Mouse (Mus musculus): ENCODE measurements around the gene Galnt13. TPM values are rescaled to one million over a fixed set of nuclear protein-coding genes. Genes with fewer than 3 reads are reported as not detected.
"Not testable (repeated sequence)": the region's sequence is repeated elsewhere in the genome, so short reads cannot be mapped to it uniquely, and the experiment has no call there.

The Galnt13 gene
- polyA plus RNA-seq, 1 experiment from 2014 or later: 0.08 TPM

DNA sequence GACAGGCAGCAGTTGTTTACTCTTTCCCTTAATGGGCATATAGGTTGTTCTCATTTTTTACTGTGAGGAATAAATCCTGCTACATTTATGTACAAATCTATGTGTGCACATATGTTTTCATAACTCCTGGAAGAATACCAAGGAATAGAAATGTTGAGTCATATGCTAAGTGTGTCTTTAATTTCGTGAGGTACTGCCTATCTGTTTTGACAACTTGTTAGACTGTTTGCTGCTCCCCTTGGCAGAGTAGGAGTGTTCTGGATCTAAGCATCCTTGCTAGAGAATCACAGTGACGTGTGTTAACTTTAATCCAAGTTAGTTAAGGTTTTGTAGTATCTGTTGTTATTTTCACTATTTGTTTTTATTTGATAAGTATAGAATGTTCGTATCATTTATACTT, 91.0 kb downstream of the Galnt13 start:
- Histone ChIP-seq H3K36me3 (ENCODE audit: control insufficient read depth, insufficient read depth, low read length) (no peaks in the 10 kb centered on the region), H3K9me3 (ENCODE audit: control insufficient read depth, low read length) (no peaks in the 10 kb centered on the region), H3K4me2 (no peak overlapping the region), H3K4me3 (ENCODE audit: low read depth, low read length) (no peak overlapping the region), H3K4me1 (replicated peaks; ENCODE audit: control insufficient read depth, insufficient read depth, low read length) (no peaks in the 10 kb centered on the region), H3K27ac (ENCODE audit: low read depth, low read length) (no peak overlapping the region), H3K9ac (ENCODE audit: low read depth, low read length) (no peak overlapping the region), H3K27me3 (replicated peaks; ENCODE audit: control insufficient read depth, insufficient read depth, low read length) (no peaks in the 10 kb centered on the region)
- WGBS: 63% methylated on average over 3 of the region's 3 CpGs
- DNase-seq (ENCODE audit: low spot score) (no peak), ATAC-seq (replicated peaks; ENCODE audit: low FRiP score) (no peak)

DNA sequence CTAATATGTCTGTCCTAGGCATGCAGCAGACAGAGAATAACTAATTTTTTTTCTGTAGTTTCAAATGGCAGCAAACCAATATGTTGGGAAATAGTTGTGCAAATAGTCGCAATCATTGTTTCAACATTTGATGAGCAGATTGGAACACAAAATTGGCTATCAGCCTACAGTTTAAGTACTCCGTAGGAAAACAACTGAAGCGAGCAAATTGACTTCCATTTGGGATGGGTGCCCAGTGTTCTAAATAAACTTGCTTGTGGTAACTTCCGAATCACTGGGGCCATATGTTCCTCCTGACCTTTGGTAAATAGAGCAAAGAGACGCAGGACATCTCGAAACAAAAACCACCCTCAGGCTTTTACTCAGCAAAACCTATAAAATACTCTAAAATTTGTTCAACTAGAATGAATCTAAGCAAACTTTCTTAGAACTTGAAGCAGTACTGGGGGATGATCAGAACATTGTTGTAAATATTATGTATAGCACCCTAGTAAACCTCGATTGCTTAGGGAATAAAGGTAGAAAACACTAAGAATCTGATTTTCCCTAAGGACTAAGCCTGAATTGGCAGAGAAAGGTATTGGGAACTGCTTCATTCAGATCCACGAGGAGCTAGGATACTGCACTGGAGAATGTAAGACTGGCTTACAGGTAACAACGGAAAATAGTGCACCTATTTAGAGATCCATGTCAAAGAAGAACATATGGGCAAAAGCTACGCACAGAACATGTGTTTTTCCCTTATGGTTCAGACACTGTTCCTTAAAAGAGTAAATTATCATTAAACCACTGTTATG, 122.4 kb downstream of the Galnt13 start:
- WGBS: 81% methylated on average over 10 of the region's 10 CpGs
- H3K27me3 ChIP-seq (replicated peaks; ENCODE audit: control insufficient read depth, insufficient read depth, low read length): no peaks in the 10 kb centered on the region
- no peak overlapping the region for H3K9ac ChIP-seq (ENCODE audit: low read depth, low read length)
- H3K4me1 ChIP-seq (replicated peaks; ENCODE audit: control insufficient read depth, insufficient read depth, low read length): no peaks in the 10 kb centered on the region
- DNase-seq (ENCODE audit: low spot score) (no peak), ATAC-seq (replicated peaks; ENCODE audit: low FRiP score) (no peak)
- no peaks in the 10 kb centered on the region for H3K36me3 ChIP-seq (ENCODE audit: control insufficient read depth, insufficient read depth, low read length)
- H3K4me3 ChIP-seq (ENCODE audit: low read depth, low read length): no peak overlapping the region
- H3K27ac ChIP-seq (ENCODE audit: low read depth, low read length): no peak overlapping the region
- H3K4me2 ChIP-seq: no peak overlapping the region
- H3K9me3 ChIP-seq (ENCODE audit: control insufficient read depth, low read length): no peaks in the 10 kb centered on the region

DNA sequence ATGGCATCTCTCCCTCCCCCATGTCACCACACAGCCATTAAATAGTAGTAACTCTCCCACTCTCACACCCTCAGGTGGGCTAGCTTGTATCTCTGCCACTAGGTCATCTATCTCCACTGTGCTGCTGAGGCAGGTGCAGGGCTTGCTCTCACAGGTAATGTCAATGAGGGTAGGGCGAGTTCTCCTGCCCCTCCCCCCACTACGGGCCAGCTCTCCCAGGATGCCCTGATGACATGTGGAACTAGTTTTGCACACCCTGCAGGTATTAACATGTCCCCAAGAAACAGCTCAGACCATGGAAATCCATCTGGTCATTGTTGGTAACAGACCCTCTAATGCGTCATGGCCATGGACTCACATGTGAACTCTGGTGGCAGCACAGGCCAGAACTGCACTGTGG, 129.0 kb downstream of the Galnt13 start:
- Histone ChIP-seq H3K27me3 (replicated peaks; ENCODE audit: control insufficient read depth, insufficient read depth, low read length) (no peaks in the 10 kb centered on the region), H3K4me1 (replicated peaks; ENCODE audit: control insufficient read depth, insufficient read depth, low read length) (no peaks in the 10 kb centered on the region), H3K9ac (ENCODE audit: low read depth, low read length) (no peak overlapping the region), H3K9me3 (ENCODE audit: control insufficient read depth, low read length) (no peaks in the 10 kb centered on the region), H3K36me3 (ENCODE audit: control insufficient read depth, insufficient read depth, low read length) (no peaks in the 10 kb centered on the region), H3K4me2 (no peak overlapping the region), H3K4me3 (ENCODE audit: low read depth, low read length) (no peak overlapping the region), H3K27ac (ENCODE audit: low read depth, low read length) (no peak overlapping the region)
- ATAC-seq (replicated peaks; ENCODE audit: low FRiP score): no peak
- no peak for DNase-seq (ENCODE audit: low spot score)
- WGBS: 75% methylated on average over 3 of the region's 3 CpGs

DNA sequence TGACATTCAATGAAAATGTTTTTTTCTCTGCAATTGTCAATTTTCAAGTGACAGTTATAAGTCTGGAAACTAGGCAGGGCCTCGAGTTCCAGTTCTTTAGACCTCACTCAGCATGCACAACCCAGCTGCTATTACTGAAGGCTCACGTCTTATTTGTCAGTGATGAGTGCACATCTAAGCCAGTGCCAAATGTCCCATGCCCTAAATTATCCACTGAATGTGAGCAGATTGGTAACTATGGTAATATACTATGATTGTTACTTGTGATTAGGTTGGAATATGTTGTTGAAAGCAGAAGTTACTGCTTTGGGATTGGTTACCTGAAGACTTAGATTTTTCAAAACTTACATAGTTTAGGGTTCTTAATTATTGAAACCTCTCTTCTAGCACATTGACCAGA, 131.1 kb downstream of the Galnt13 start:
- no peak overlapping the region for H3K27ac ChIP-seq (ENCODE audit: low read depth, low read length)
- no peak overlapping the region for H3K4me3 ChIP-seq (ENCODE audit: low read depth, low read length)
- H3K9me3 ChIP-seq (ENCODE audit: control insufficient read depth, low read length): no peaks in the 10 kb centered on the region
- H3K4me1 ChIP-seq (replicated peaks; ENCODE audit: control insufficient read depth, insufficient read depth, low read length): no peaks in the 10 kb centered on the region
- no peaks in the 10 kb centered on the region for H3K27me3 ChIP-seq (replicated peaks; ENCODE audit: control insufficient read depth, insufficient read depth, low read length)
- no peaks in the 10 kb centered on the region for H3K36me3 ChIP-seq (ENCODE audit: control insufficient read depth, insufficient read depth, low read length)
- WGBS: 70% methylated on average over 2 of the region's 2 CpGs
- H3K4me2 ChIP-seq: no peak overlapping the region
- ATAC-seq (replicated peaks; ENCODE audit: low FRiP score) (no peak), DNase-seq (ENCODE audit: low spot score) (no peak)
- no peak overlapping the region for H3K9ac ChIP-seq (ENCODE audit: low read depth, low read length)

DNA sequence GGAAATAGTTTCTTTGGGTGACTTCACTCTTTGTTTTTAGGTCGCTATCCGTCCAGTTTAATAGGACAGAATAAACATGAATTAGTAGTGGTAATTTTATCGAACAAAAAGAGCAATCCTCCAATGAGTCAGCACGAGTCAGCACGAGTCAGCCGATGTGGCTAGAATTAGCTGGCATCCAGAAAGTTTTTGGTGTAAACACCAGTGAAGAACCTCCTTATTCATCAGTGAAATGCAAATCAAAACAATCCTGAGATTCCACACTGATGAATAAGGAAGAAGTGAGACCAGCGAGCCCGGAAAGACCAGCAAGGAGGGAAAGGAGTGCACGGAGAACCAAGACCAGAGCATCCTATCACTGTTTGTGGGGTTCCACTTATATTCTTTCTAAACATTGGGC, 131.5 kb downstream of the Galnt13 start:
- Histone ChIP-seq H3K4me3 (ENCODE audit: low read depth, low read length) (no peak overlapping the region), H3K27ac (ENCODE audit: low read depth, low read length) (no peak overlapping the region), H3K9me3 (ENCODE audit: control insufficient read depth, low read length) (no peaks in the 10 kb centered on the region), H3K4me1 (replicated peaks; ENCODE audit: control insufficient read depth, insufficient read depth, low read length) (no peaks in the 10 kb centered on the region), H3K27me3 (replicated peaks; ENCODE audit: control insufficient read depth, insufficient read depth, low read length) (no peaks in the 10 kb centered on the region), H3K4me2 (no peak overlapping the region), H3K9ac (ENCODE audit: low read depth, low read length) (no peak overlapping the region), H3K36me3 (ENCODE audit: control insufficient read depth, insufficient read depth, low read length) (no peaks in the 10 kb centered on the region)
- DNase-seq (ENCODE audit: low spot score) (no peak), ATAC-seq (replicated peaks; ENCODE audit: low FRiP score) (no peak)
- 87% methylated on average over 9 of the region's 9 CpGs for WGBS

DNA sequence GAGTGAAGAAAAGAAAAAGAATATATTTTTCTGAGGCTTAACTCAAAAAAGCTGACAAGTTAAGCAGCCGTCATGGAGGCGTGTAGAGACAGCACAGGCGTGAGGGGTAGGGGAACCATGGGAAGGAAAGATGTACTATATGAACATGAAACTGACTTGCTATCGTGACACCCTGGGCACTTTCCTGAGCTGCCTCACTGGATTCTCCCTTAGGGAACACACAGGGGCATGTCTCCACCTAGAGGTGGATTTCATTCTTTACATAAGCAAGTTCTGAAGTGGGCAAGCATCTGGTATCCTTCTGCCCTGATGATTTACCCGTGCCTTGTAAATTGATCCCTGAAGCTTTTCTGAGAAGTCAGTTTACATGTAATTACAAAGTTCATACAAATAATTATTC, 277.7 kb downstream of the Galnt13 start:
- DNase-seq (ENCODE audit: low spot score); H3K36me3 ChIP-seq (ENCODE audit: control insufficient read depth, insufficient read depth, low read length); ATAC-seq (replicated peaks; ENCODE audit: low FRiP score); H3K27ac ChIP-seq (ENCODE audit: low read depth, low read length); H3K4me3 ChIP-seq (ENCODE audit: low read depth, low read length); H3K27me3 ChIP-seq (replicated peaks; ENCODE audit: control insufficient read depth, insufficient read depth, low read length); H3K4me1 ChIP-seq (replicated peaks; ENCODE audit: control insufficient read depth, insufficient read depth, low read length); H3K9ac ChIP-seq (ENCODE audit: low read depth, low read length); H3K9me3 ChIP-seq (ENCODE audit: control insufficient read depth, low read length); H3K4me2 ChIP-seq: not testable (repeated sequence)
- WGBS: no CpG with 5 or more reads among the region's 5 CpGs

DNA sequence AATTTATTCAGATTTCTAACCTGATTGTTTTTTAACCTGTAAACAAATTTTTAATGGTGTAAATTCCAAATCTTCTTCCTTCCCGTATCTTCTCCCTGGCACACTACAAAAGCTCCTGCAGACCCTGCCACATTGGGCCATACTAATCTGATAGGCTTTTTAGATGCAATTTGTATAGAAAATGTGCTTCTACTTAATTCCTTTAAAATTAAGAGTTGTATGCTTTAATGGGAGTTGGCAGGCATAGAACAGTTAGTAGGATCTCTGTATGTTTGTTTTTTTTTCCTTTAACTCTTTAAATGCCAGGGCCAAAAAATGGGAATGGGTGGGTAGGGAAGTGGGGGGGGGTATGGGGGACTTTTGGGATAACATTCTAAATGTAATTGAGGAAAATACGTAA, 315.1 kb downstream of the Galnt13 start:
- Histone ChIP-seq H3K36me3 (ENCODE audit: control insufficient read depth, insufficient read depth, low read length) (no peaks in the 10 kb centered on the region), H3K4me1 (replicated peaks; ENCODE audit: control insufficient read depth, insufficient read depth, low read length) (no peaks in the 10 kb centered on the region), H3K9ac (ENCODE audit: low read depth, low read length) (no peak overlapping the region), H3K27me3 (replicated peaks; ENCODE audit: control insufficient read depth, insufficient read depth, low read length) (no peaks in the 10 kb centered on the region), H3K9me3 (ENCODE audit: control insufficient read depth, low read length) (no peaks in the 10 kb centered on the region), H3K4me3 (ENCODE audit: low read depth, low read length) (no peak overlapping the region), H3K4me2 (no peak overlapping the region), H3K27ac (ENCODE audit: low read depth, low read length) (no peak overlapping the region)
- DNase-seq (ENCODE audit: low spot score): no peak
- 81% methylated on average over 2 of the region's 2 CpGs for whole genome bisulfite sequencing
- ATAC-seq (replicated peaks; ENCODE audit: low FRiP score): no peak

DNA sequence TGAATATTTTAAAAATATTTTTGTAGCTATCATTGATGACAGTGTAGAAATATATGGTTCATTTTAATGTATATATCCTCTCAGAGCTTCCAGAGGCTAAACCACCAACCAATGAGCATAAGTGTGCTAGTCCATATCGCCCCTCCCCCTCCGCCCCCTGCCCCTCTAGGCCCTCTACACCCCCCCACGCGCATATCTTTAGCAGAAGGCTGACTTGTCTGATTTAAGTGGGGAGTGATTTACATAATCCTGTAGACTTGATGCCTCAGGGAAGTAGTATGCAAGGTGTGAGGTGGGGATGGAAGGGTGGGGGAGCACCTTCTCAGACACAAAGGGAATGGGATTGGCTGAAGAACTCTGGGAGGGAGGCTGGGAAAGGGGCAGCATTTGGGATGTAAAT, 323.7 kb downstream of the Galnt13 start:
- Histone ChIP-seq H3K4me2 (no peak overlapping the region), H3K9me3 (ENCODE audit: control insufficient read depth, low read length) (no peaks in the 10 kb centered on the region), H3K9ac (ENCODE audit: low read depth, low read length) (no peak overlapping the region), H3K27me3 (replicated peaks; ENCODE audit: control insufficient read depth, insufficient read depth, low read length) (no peaks in the 10 kb centered on the region), H3K4me1 (replicated peaks; ENCODE audit: control insufficient read depth, insufficient read depth, low read length) (no peaks in the 10 kb centered on the region), H3K4me3 (ENCODE audit: low read depth, low read length) (no peak overlapping the region), H3K36me3 (ENCODE audit: control insufficient read depth, insufficient read depth, low read length) (no peaks in the 10 kb centered on the region), H3K27ac (ENCODE audit: low read depth, low read length) (no peak overlapping the region)
- WGBS: 25% methylated on average over 4 of the region's 4 CpGs
- ATAC-seq (replicated peaks; ENCODE audit: low FRiP score): no peak
- no peak for DNase-seq (ENCODE audit: low spot score)

DNA sequence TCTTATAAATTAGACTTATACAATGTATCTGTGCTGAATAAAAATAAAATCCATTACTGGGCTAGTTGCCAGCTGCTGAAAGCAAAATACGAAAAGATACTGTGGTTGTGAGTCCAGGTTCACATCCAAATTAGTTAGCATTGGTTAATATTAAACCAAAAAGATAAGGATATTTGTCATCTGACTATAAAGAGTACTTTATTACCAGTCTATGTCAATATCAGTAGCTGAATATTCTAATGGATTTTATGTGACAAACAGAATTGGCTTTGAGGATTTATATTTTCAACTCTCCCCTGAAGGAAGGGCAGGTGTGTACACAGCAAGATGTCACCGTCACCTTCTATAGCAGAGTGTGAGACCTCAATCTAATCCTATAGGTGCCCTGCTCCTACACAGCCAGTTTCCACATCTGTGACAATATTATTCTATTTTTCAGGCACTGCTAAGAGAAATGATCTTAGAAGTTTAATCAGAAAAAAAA, 342.7 kb downstream of the Galnt13 start:
- Histone ChIP-seq H3K36me3 (ENCODE audit: control insufficient read depth, insufficient read depth, low read length) (no peaks in the 10 kb centered on the region), H3K9me3 (ENCODE audit: control insufficient read depth, low read length) (no peaks in the 10 kb centered on the region), H3K27me3 (replicated peaks; ENCODE audit: control insufficient read depth, insufficient read depth, low read length) (no peaks in the 10 kb centered on the region), H3K4me3 (ENCODE audit: low read depth, low read length) (no peak overlapping the region), H3K4me1 (replicated peaks; ENCODE audit: control insufficient read depth, insufficient read depth, low read length) (no peaks in the 10 kb centered on the region), H3K9ac (ENCODE audit: low read depth, low read length) (no peak overlapping the region), H3K4me2 (no peak overlapping the region), H3K27ac (ENCODE audit: low read depth, low read length) (no peak overlapping the region)
- no peak for DNase-seq (ENCODE audit: low spot score)
- WGBS: 83% methylated on average over 2 of the region's 2 CpGs
- no peak for ATAC-seq (replicated peaks; ENCODE audit: low FRiP score)
